Mouse (Mus musculus) hindbrain, embryonic 11.5 days (tissue): ENCODE results near the gene Rbfox2. TPM values are rescaled to one million over a fixed set of nuclear protein-coding genes. Genes with fewer than 3 reads are reported as not detected.

ENCODE experiments used
- ATAC-seq: fragments of 200-750 bp; cut with Nextera tagmentation; 2 replicates; pipeline ENCODE4 v1.8.0; 2017; ENCODE audit warnings: mild to moderate bottlenecking, moderate TSS enrichment, moderate library complexity; ENCODE audit not compliant: low FRiP score
- DNase-seq: peaks from one replicate; pipeline ENCODE4 v3.0.0-alpha.2; 2015; ENCODE audit warnings: low spot score
- H3K27ac ChIP-seq: fragments of 300-500 bp; sonication (generic); 2 replicates; pipeline ENCODE4 v1.5.1; 2014; ENCODE audit warnings: mild to moderate bottlenecking, low read depth, low read length
- H3K27me3 ChIP-seq: fragments of 300-500 bp; sonication (generic); 2 replicates; pipeline ENCODE4 v1.6.1; 2014; ENCODE audit warnings: mild to moderate bottlenecking, low read length, moderate library complexity, mixed read lengths; ENCODE audit not compliant: control insufficient read depth, insufficient read depth
- H3K36me3 ChIP-seq: fragments of 300-500 bp; sonication (generic); 2 replicates; pipeline ENCODE4 v1.6.1; 2014; ENCODE audit warnings: mild to moderate bottlenecking, low read length, moderate library complexity, mixed read lengths; ENCODE audit not compliant: control insufficient read depth, insufficient read depth
- H3K4me1 ChIP-seq: fragments of 300-500 bp; sonication (generic); replicated peaks from 2 replicates; pipeline ENCODE4 v1.6.1; 2014; ENCODE audit warnings: low read length, mixed read lengths; ENCODE audit not compliant: control insufficient read depth, insufficient read depth
- H3K4me2 ChIP-seq: fragments of 300-500 bp; sonication (generic); replicated peaks from 2 replicates; pipeline ENCODE4 v1.6.1; 2014; ENCODE audit warnings: mild to moderate bottlenecking, low read depth, low read length
- H3K4me3 ChIP-seq: fragments of 300-500 bp; sonication (generic); 2 replicates; pipeline ENCODE4 v1.5.1; 2014; ENCODE audit warnings: low read depth, low read length
- H3K9ac ChIP-seq: fragments of 300-500 bp; sonication (generic); 2 replicates; pipeline ENCODE4 v1.6.1; 2014; ENCODE audit warnings: low read depth, low read length
- H3K9me3 ChIP-seq: fragments of 300-500 bp; sonication (generic); 2 replicates; pipeline ENCODE4 v1.6.1; 2016; ENCODE audit warnings: low read length; ENCODE audit not compliant: control insufficient read depth
- WGBS: fragments of 180-500 bp; shearing (Covaris S2); extraction: QIAGEN DNeasy Blood & Tissue Kit; methylation state at CpG from one replicate; pipeline ENCODE4 v1.1.7; 2014; 5-methylcytosine and 5-hydroxymethylcytosine counted together
- polyA plus RNA-seq: library from polyadenylated mRNA; unstranded; fragments of >200 nt; fragmentation: Nextera tagmentation; extraction: Ambion mirVana; gene quantifications from 2 replicates; pipeline ENCODE4 v1.2.1, GENCODE M21; 2014

The Rbfox2 gene
- polyA plus RNA-seq, 1 experiment from 2014 or later, result 142 TPM

- H3K4me3 ChIP-seq, result no peak within 1 kb of the TSS
Observed at GRCm38 (mm10) chr15:77044597-77045320, 262.0 kb downstream of the Rbfox2 start, which contains the start of gene Apol6. Gene Apol6 (plus strand): TSS chr15:77044729.

GRCm38 (mm10) chr15:77040784-77041183, 266.0 kb downstream of the Rbfox2 start:
- Histone ChIP-seq H3K4me1 (no peaks in the 10 kb centered on the region; the same call in 1 of the 2 replicates), H3K4me2 (no peak overlapping the region), H3K9ac (no peak overlapping the region), H3K36me3 (no peaks in the 10 kb centered on the region), H3K4me3 (no peak overlapping the region), H3K27me3 (no peaks in the 10 kb centered on the region), H3K27ac (no peak overlapping the region), H3K9me3 (no peaks in the 10 kb centered on the region)
- 84% methylated on average over 3 of the region's 3 CpGs for WGBS
- ATAC-seq (no peak), DNase-seq (no peak)

More at GRCm38 (mm10) chr15:77044597-77045320, 262.0 kb downstream of the Rbfox2 start, which contains the start of gene Apol6:
- Histone ChIP-seq H3K27ac (no peak within 1 kb of the TSS), H3K4me2 (no peak within 1 kb of the TSS), H3K9ac (no peak within 1 kb of the TSS), H3K9me3 (no peaks in the 10 kb centered on the region), H3K27me3 (no peaks in the 10 kb centered on the region), H3K4me1 (no peaks in the 10 kb centered on the region), H3K36me3 (no peaks in the 10 kb centered on the region)
- ATAC-seq, result no peak
- no peak for DNase-seq
- WGBS, result 88% methylated on average over 12 of the region's 12 CpGs

GRCm38 (mm10) chr15:77039211-77039700, 267.5 kb downstream of the Rbfox2 start:
- WGBS, result 65% methylated on average over 7 of the region's 9 CpGs
- no peak for ATAC-seq

GRCm38 (mm10) chr15:77037278-77038161, 269.3 kb downstream of the Rbfox2 start:
- Histone ChIP-seq H3K9ac (no peak overlapping the region), H3K27me3 (no peaks in the 10 kb centered on the region)
- peak; percentile 28 for DNase-seq

More at GRCm38 (mm10) chr15:77039211-77039700, 267.5 kb downstream of the Rbfox2 start:
- H3K27ac ChIP-seq, result no peak overlapping the region
- H3K4me2 ChIP-seq, result no peak overlapping the region
- no peaks in the 10 kb centered on the region for H3K27me3 ChIP-seq
- H3K9ac ChIP-seq, result no peak overlapping the region
- no peak overlapping the region for H3K4me3 ChIP-seq
- no peak for DNase-seq
- H3K4me1 ChIP-seq, result no peaks in the 10 kb centered on the region; the same call in 1 of the 2 replicates
- H3K9me3 ChIP-seq, result no peaks in the 10 kb centered on the region
- no peaks in the 10 kb centered on the region for H3K36me3 ChIP-seq

GRCm38 (mm10) chr15:77036989-77037277, 269.9 kb downstream of the Rbfox2 start:
- H3K9ac ChIP-seq, result no peak overlapping the region
- 51% methylated on average over 2 of the region's 2 CpGs for WGBS
- peak overlapping the region; percentile 55 for H3K27ac ChIP-seq
- H3K27me3 ChIP-seq, result no peaks in the 10 kb centered on the region
- H3K9me3 ChIP-seq, result no peaks in the 10 kb centered on the region
- H3K4me3 ChIP-seq, result no peak overlapping the region
- H3K4me2 ChIP-seq, result no peak overlapping the region
- ATAC-seq (no peak), DNase-seq (no peak)
- no peaks in the 10 kb centered on the region; the same call in 1 of the 2 replicates for H3K4me1 ChIP-seq
- no peaks in the 10 kb centered on the region for H3K36me3 ChIP-seq

More at GRCm38 (mm10) chr15:77037278-77038161, 269.3 kb downstream of the Rbfox2 start:
- H3K27ac ChIP-seq, result peak overlapping the region; percentile 55
- ATAC-seq, result no peak; the same call in 1 of the 2 replicates
- no peak overlapping the region for H3K4me2 ChIP-seq
- WGBS, result 30% methylated on average over 11 of the region's 11 CpGs
- no peaks in the 10 kb centered on the region for H3K36me3 ChIP-seq
- H3K4me3 ChIP-seq, result no peak overlapping the region
- no peaks in the 10 kb centered on the region for H3K9me3 ChIP-seq
- H3K4me1 ChIP-seq, result no peaks in the 10 kb centered on the region; the same call in 1 of the 2 replicates

GRCm38 (mm10) chr15:77036320-77036988, 270.4 kb downstream of the Rbfox2 start:
- no peaks in the 10 kb centered on the region for H3K36me3 ChIP-seq
- H3K9me3 ChIP-seq, result no peaks in the 10 kb centered on the region
- no peak overlapping the region for H3K4me2 ChIP-seq
- H3K4me3 ChIP-seq, result no peak overlapping the region
- ATAC-seq (no peak), DNase-seq (no peak)
- H3K9ac ChIP-seq, result no peak overlapping the region; the same call in 1 of the 2 replicates
- WGBS, result 79% methylated on average over 11 of the region's 11 CpGs
- H3K4me1 ChIP-seq, result no peaks in the 10 kb centered on the region; the same call in 1 of the 2 replicates
- no peaks in the 10 kb centered on the region for H3K27me3 ChIP-seq
- H3K27ac ChIP-seq, result peak overlapping the region; percentile 55; the same call in 1 of the 2 replicates

GRCm38 (mm10) chr15:77035643-77036042, 271.2 kb downstream of the Rbfox2 start:
- Histone ChIP-seq H3K9me3 (no peaks in the 10 kb centered on the region), H3K27me3 (no peaks in the 10 kb centered on the region), H3K4me3 (no peak overlapping the region), H3K27ac (no peak overlapping the region), H3K9ac (no peak overlapping the region), H3K4me2 (no peak overlapping the region), H3K4me1 (no peaks in the 10 kb centered on the region; the same call in 1 of the 2 replicates), H3K36me3 (no peaks in the 10 kb centered on the region)
- no peak for ATAC-seq
- WGBS, result 89% methylated on average over 3 of the region's 3 CpGs
- no peak for DNase-seq

GRCm38 (mm10) chr15:77034526-77034925, 272.3 kb downstream of the Rbfox2 start:
- H3K4me2 ChIP-seq, result no peak overlapping the region
- H3K9ac ChIP-seq, result no peak overlapping the region
- DNase-seq (no peak), ATAC-seq (no peak)
- H3K36me3 ChIP-seq, result no peaks in the 10 kb centered on the region
- no peaks in the 10 kb centered on the region; the same call in 1 of the 2 replicates for H3K4me1 ChIP-seq
- H3K9me3 ChIP-seq, result no peaks in the 10 kb centered on the region
- 75% methylated on average over 6 of the region's 6 CpGs for WGBS
- no peak overlapping the region for H3K4me3 ChIP-seq
- no peaks in the 10 kb centered on the region for H3K27me3 ChIP-seq
- no peak overlapping the region for H3K27ac ChIP-seq
